Mouse (Mus musculus): ENCODE measurements around the gene Hes7. TPM values are rescaled to one million over a fixed set of nuclear protein-coding genes. Genes with fewer than 3 reads are reported as not detected.

Gene Hes7
- total RNA-seq, 2 experiments from 2014 or later, result 0.14 TPM; not detected in 1

DNA sequence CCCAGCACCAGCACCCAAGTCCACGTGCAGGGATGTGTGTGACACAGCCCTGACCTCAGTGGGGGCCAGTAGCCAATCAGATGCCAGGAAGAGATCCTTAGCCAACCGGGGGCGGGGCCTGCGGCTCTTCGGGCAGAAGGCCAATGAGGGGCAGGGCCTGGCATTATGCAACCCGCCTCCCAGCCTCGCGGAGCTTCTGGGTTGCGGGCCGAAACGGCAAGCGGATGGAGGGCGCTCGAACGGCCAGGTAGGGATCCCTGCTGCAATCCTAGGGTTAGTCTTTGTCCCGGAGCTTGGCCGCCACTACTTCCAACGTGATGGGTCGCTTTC lies 21.5 kb upstream of the Hes7 start:
- DNase-seq (ENCODE audit: low spot score), result peak; percentile 98
- intact Hi-C loops (cut with DNase I), result loop anchor here (5.0 kb wide), 1 partner anchor 299 kb away; the partner anchor contains the start of genes Cyb5d1, Naa38 and Tmem88

DNA sequence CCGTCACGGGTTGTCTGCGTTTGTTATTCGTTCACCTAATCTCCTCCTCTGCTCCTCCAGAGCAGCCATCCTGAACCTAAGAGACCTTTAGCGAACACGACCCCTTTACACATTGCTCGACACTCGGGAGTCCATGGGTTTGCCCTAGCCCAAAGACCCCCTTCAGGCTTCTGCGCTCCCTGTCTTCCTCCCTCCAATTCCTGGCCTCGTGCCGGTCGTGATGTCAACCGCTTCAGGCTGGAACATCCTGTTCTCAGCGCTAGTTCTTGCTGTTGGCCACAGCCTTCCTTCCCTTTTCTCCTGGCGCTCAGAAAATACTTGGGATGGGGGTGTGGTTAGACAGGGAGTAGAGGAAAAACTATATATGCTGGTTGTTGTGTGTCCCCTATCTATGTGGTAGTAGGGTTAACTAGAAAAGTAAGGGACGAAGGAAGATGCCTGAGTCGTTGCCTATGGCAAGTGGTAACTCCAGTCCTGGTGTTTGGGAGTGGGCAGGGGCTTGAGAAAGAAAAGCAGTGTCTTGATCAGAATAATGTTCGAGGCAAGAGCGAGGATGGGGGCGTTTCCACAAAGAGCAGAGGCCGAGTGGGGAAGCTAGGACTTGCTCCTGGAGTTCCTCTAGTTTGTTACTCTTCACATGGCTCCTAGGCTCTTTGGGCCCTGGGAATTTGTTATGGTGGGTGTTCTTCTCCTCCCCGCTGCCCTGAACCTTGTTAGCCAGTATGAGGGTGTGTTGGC lies 20.9 kb upstream of the Hes7 start:
- peak; percentile 84 for DNase-seq (ENCODE audit: low spot score)
- intact Hi-C loops (cut with DNase I), result loop anchor here (5.0 kb wide), 1 partner anchor 298 kb away; the partner anchor contains the start of genes Cyb5d1, Naa38 and Tmem88

DNA sequence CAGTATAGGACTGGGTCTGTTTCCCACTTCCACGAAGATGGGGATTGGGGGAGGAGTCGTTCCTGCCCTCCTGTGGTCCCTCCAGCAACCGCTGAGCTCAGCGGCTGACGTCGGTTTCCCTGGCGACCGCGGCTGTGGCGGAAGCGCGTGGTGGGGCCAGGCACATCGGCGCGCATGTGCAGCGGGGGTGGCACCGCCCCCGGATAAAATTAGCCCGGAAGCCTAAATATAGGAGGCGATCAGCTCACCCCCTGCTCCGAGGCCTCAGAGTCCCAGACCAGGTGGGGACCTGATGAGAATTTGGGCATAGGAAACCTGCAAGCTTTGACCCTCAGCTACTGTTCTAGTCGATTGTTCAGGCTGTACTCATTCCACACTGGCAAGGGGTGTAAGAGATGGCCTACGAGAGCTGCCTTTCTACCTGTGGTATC lies 20.3 kb upstream of the Hes7 start:
- DNase-seq (ENCODE audit: low spot score), result peak; percentile 96
- intact Hi-C loops (cut with DNase I), result loop anchor here (5.0 kb wide), 1 partner anchor 297 kb away; the partner anchor contains the start of genes Cyb5d1, Naa38 and Tmem88

DNA sequence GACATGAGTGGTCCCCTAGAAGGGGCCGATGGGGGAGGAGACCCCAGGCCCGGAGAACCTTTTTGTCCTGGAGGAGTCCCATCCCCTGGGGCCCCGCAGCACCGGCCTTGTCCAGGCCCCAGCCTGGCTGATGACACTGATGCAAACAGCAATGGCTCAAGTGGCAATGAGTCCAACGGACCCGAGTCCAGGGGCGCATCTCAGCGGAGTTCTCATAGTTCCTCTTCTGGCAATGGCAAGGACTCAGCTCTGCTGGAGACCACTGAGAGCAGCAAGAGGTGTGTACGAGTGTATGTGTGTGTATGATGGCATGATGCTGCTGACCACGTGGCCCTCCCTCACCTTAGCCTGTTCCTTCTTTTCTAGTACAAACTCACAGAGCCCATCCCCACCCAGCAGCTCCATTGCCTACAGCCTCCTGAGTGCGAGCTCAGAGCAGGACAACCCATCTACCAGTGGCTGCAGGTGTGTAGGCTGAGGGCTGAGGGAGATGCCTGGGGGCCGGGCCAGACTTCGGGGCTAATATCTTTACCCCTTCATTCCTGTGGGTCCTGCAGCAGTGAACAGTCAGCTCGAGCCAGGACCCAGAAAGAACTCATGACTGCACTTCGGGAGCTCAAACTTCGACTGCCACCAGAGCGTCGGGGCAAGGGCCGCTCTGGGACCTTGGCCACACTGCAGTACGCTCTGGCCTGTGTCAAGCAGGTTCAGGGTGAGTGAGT lies 19.4 kb upstream of the Hes7 start:
- no peak for DNase-seq (ENCODE audit: low spot score)
- intact Hi-C loops (cut with DNase I), result no loop called here

DNA sequence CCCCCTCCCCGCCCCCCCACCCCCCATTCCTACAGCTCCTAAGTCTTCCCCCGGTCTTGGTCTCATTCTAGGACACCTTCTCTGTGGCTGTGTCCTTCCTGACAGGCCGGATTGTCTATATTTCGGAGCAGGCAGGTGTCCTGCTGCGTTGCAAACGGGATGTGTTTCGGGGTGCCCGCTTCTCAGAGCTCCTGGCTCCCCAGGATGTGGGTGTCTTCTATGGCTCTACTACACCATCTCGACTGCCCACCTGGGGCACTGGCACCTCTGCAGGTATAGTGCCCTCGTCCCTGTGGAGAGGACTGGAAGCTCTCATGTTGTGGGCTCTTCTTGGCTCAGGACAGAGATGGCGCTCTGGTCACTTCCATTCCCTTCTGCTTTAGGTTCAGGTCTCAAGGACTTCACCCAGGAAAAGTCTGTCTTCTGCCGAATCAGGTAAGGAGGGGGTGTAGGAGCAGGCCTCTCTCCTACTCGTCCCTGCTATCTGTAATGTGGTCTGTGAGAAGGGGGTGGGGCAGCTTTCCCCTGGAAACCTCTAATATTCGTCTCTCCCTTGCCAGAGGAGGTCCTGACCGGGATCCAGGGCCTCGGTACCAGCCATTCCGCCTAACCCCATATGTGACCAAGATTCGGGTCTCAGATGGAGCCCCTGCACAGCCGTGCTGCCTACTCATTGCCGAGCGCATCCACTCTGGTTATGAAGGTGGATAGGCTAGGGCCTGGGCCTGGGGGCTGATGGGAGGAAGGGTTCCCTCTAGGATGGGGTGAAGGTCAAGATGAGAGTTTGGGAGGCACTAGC lies 18.4 kb upstream of the Hes7 start:
- DNase-seq (ENCODE audit: low spot score), result no peak
- intact Hi-C loops (cut with DNase I), result loop anchor here (1.0 to 2.0 kb wide), 2 partner anchors 8 to 15 kb away; no protein-coding TSS in a partner anchor

DNA sequence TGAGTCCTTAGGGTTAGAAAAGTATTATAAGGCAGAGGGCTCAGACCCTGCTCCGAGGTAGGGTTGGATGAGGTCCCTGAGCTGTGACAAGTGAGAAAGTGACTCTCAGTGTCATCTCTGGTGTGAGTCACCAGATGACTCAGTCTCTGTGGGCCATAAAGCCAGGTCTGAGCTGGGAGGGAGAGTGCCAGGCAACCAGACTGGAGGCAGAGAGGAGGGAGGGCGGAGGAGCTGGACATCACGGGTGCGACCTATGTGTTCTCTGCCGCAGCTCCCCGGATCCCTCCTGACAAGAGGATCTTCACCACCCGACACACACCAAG lies 17.8 kb upstream of the Hes7 start:
- intact Hi-C loops (cut with DNase I), result loop anchor here (1.0 to 2.0 kb wide), 2 partner anchors 8 to 14 kb away; no protein-coding TSS in a partner anchor
- DNase-seq (ENCODE audit: low spot score), result no peak

DNA sequence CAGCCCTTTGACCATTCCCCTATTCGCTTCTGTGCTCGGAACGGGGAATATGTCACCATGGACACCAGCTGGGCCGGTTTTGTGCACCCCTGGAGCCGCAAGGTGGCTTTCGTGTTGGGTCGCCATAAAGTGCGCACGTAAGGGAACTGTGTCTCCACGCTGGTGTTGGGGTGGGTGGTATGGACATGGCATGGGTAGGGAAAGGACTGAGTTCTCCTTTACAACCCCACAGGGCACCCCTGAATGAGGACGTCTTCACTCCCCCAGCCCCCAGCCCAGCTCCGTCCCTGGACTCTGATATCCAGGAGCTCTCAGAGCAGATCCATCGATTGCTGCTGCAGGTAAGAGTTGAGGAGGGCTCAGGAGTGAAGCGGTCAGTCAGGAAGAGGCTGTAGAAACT lies 17.1 kb upstream of the Hes7 start:
- intact Hi-C loops (cut with DNase I), result loop anchor here (2.0 kb wide), 1 partner anchor 14 kb away; no protein-coding TSS in a partner anchor

DNA sequence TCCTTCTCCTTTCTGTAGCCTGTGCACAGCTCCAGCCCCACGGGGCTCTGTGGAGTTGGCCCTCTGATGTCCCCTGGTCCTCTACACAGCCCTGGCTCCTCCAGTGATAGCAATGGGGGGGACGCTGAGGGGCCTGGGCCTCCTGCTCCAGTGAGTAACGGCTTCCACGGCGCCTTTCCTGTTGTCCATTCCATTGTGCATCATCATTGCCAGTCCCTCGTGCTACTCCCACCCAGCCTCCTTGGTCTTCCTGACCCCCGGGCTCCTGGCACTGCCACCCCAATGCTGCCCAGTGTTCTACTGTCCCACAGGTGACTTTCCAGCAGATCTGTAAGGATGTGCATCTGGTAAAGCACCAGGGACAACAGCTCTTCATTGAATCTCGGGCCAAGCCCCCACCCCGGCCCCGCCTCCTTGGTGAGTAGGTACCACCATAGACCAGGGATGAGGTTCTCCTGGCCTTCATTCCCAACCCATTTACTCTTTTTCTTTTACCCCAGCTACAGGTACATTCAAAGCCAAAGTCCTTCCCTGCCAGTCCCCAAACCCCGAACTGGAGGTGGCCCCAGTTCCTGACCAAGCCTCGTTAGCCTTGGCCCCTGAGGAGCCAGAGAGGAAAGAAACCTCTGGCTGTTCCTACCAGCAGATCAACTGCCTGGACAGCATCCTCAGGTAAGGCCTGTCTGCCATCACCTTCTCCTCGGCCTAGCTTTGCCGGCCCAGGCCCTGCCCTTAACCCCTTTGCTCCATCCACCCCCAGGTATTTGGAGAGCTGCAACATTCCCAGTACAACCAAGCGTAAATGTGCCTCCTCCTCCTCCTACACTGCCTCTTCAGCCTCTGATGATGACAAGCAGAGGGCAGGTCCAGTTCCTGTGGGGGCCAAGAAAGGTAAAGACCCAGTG lies 16.4 kb upstream of the Hes7 start:
- intact Hi-C loops (cut with DNase I), result loop anchor here (2.0 kb wide), 1 partner anchor 13 kb away; no protein-coding TSS in a partner anchor
- no peak for DNase-seq (ENCODE audit: low spot score)

More for the DNA sequence above, 17.1 kb upstream of the Hes7 start:
- DNase-seq (ENCODE audit: low spot score), result no peak

DNA sequence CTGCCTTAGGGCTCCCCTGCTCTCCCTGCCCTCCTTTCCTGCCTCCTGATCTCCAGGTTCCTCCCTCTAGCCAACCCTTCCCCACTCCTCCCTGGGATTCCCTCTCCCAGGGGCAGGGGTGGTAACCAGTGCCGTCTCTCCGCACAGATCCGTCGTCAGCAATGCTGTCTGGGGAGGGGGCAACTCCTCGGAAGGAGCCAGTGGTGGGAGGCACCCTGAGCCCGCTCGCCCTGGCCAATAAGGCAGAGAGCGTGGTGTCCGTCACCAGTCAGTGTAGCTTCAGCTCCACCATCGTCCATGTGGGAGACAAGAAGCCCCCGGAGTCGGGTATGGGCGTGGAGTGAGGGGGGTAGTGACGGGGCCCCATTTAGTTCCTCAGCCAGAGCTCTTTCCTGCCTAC lies 15.7 kb upstream of the Hes7 start:
- DNase-seq (ENCODE audit: low spot score), result no peak
- intact Hi-C loops (cut with DNase I), result no loop called here

DNA sequence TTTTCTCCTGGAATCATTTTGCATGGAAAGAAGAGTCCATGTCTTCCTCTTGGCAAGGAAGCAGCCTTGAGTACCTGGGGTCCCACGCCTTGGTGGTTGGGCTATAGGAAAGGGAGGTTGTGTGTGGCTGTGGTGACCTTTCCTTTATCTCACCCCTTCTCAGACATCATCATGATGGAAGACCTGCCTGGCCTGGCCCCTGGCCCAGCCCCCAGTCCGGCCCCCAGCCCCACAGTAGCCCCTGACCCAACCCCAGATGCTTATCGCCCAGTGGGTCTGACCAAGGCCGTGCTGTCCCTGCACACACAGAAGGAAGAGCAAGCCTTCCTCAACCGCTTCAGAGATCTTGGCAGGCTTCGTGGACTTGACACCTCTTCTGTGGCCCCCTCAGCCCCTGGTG lies 15.0 kb upstream of the Hes7 start:
- DNase-seq (ENCODE audit: low spot score), result no peak
- intact Hi-C loops (cut with DNase I), result no loop called here

DNA sequence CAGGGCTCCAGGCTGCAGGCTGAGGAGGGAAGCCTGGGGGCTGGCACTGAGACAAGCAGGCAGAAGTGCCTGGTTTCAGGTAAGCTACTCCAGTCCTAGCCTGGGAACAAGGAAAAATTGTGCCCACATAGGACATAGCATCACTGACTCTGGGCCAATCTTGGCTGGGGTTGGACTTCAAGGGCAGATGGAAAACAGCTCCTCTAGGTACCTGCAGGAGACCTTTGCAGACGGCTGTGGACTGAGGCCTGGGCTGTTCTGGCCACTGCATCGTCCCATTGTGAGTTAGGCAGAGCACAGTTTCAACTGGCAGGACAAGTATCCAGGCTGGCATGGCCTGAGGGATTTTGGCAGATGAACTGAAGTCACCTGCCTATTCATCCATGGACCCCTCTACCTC lies 14.4 kb upstream of the Hes7 start:
- intact Hi-C loops (cut with DNase I), result no loop called here
- DNase-seq (ENCODE audit: low spot score), result no peak

DNA sequence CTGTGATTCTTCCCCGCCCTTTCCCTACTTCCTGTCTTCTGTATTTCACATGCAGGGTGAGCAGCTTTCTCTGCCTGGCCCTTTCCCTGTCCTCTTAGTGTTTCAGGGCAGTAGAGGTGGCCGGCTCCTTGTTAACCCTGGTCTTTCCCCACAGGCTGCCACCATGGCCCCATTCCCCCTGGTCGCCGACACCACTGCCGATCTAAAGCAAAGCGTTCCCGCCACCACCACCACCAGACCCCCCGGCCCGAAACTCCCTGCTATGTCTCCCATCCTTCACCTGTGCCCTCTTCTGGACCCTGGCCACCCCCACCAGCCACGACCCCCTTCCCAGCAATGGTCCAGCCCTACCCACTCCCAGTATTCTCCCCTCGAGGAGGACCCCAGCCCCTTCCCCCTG lies 13.9 kb upstream of the Hes7 start:
- intact Hi-C loops (cut with DNase I), result no loop called here
- no peak for DNase-seq (ENCODE audit: low spot score)

DNA sequence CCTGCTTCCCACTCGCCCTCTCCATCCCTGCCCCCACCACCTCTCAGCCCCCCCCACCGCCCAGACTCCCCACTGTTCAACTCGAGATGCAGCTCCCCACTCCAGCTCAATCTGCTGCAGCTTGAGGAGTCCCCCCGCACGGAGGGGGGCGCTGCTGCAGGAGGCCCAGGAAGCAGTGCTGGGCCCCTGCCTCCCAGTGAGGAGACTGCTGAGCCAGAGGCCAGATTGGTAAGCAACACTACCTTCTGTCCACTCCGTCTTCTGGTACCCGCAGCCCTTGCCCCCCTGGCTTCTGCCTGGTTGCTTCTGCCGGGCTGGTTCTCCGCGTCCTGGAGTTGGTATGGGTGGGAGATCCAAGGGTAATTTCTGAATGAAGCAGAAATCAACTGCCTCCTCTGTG lies 13.4 kb upstream of the Hes7 start:
- DNase-seq (ENCODE audit: low spot score), result no peak
- intact Hi-C loops (cut with DNase I), result no loop called here

DNA sequence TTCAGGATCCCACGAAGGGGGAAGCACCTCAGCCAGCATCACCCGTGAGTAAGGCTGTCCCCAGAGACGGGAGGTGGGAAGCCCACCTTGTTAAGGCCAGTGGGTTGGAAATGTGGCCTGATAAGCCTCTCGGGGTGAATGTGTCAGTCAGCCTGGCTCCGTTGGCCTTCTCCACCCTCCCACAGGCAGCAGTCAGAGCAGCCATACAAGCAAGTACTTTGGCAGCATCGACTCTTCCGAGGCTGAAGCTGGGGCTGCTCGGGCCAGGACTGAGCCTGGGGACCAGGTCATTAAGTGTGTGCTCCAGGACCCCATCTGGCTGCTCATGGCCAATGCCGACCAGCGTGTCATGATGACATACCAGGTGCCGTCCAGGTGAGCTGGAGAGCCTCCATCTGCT lies 12.5 kb upstream of the Hes7 start:
- DNase-seq (ENCODE audit: low spot score), result no peak
- intact Hi-C loops (cut with DNase I), result no loop called here

DNA sequence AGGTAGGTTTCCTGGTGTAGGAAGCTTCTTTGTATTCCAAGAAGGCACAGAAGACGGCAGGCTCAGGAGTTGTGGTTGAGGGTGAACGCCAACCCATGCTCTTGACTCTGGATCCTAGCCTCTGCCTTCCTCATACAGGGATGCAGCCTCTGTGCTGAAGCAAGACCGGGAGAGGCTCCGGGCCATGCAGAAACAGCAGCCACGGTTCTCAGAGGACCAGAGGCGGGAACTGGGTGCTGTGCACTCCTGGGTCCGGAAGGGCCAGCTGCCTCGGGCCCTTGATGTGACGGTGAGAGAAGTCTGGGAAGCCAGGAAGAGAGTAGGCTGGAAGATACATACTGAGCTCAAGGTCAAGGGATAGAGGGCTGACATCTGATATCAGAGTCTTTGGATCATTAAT lies 12.0 kb upstream of the Hes7 start:
- no peak for DNase-seq (ENCODE audit: low spot score)
- intact Hi-C loops (cut with DNase I), result no loop called here

DNA sequence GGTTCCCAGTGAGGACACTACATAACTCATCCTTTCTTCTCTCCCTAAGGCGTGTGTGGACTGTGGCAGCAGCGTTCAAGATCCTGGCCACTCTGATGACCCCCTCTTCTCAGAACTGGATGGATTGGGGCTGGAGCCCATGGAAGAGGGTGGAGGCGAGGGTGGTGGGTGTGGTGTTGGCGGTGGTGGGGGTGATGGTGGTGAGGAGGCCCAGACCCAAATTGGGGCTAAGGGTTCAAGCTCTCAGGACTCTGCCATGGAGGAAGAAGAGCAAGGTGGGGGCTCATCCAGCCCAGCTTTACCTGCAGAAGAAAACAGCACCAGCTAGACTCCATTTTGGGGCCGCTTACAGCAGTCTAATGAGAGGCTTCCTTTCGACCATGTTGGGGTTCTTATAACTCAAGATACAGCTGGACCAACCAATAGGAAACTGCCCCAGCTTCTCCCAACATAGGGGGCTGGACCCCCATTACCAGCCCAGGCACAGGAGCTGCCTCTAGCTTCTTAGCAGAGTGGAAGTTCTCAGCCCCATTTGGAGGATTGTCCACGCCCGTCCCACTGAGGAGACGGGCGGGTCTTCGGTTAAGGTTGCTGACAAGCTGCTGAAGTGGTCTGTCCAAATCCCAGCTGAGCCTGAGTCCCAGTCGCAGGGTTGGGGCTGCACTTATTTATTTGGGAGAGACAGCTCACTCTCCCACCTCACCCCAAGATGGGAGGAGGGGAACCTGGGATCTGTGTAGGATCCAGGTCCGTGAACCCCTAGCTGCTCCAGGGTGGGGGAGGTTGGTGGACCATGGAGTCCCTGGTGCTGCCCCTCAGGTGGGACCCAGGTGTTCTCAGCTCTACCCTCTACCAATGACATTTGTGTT lies 10.9 kb upstream of the Hes7 start:
- DNase-seq (ENCODE audit: low spot score), result no peak
- intact Hi-C loops (cut with DNase I), result no loop called here

DNA sequence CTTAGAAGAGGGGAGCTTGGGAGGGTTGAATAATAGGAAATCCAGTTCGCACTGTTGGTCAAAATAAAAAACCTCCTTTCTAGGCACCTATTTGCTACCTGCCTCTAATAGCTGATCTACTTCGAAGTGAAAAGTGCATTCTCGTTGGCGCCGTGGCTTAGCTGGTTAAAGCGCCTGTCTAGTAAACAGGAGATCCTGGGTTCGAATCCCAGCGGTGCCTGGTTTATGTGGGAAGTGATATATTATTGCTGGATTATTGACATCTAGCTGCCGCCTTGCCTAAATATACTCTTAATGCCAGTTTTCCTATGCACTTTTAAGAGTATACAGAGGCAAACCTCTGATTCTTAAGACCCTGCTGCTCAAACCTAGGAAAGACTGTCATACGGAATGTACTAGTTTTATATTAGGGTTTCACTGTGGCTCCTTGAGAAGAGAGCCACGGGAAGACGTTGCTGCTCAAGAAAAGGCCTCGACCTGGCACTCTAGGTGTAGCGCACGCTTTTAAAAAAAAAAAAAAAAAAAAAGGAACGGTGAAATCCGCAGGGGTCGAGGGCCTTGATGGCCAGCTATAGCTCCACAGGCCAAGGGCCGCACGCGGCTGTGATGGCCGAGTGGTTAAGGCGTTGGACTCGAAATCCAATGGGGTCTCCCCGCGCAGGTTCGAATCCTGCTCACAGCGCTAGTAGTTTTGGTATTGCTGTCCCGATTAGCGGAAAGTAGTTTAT lies 9.7 kb upstream of the Hes7 start:
- intact Hi-C loops (cut with DNase I), result loop anchor here (1.0 kb wide), 1 partner anchor 8 kb away; no protein-coding TSS in a partner anchor
- DNase-seq (ENCODE audit: low spot score), result peak; percentile 78
